Mouse (Mus musculus) heart, adult 11 months (tissue): ENCODE data around the gene Efna2.
"Not testable (repeated sequence)": the region's sequence is repeated elsewhere in the genome, so short reads cannot be mapped to it uniquely, and the experiment has no call there.

Source experiments
- DNase-seq: peaks from one replicate; pipeline ENCODE4 v3.0.0; 2022

Gene Efna2

GRCm38 (mm10) chr10:80194441-80194840 is 15.2 kb downstream of the Efna2 start:
- DNase-seq = no peak

- no peak for DNase-seq
Measured at GRCm38 (mm10) chr10:80196167-80196566, 16.9 kb downstream of the Efna2 start.

- no peak for DNase-seq
Measured at GRCm38 (mm10) chr10:80196778-80197581, 17.7 kb downstream of the Efna2 start.

- DNase-seq = peak; percentile 98
Measured at GRCm38 (mm10) chr10:80199440-80200008, 20.2 kb downstream of the Efna2 start.

GRCm38 (mm10) chr10:80200485-80200884 is 21.2 kb downstream of the Efna2 start:
- DNase-seq = no peak

- no peak for DNase-seq
Measured at GRCm38 (mm10) chr10:80204055-80204454, 24.8 kb downstream of the Efna2 start.

- DNase-seq = no peak
Measured at GRCm38 (mm10) chr10:80207201-80207600, 27.9 kb downstream of the Efna2 start.

- DNase-seq = no peak
Measured at GRCm38 (mm10) chr10:80207676-80208075, 28.4 kb downstream of the Efna2 start.

GRCm38 (mm10) chr10:80208248-80208647 is 29.0 kb downstream of the Efna2 start:
- no peak for DNase-seq

- DNase-seq = no peak
Measured at GRCm38 (mm10) chr10:80208841-80209371, 29.6 kb downstream of the Efna2 start.

GRCm38 (mm10) chr10:80211547-80212103 is 32.3 kb downstream of the Efna2 start:
- not testable (repeated sequence) for DNase-seq

GRCm38 (mm10) chr10:80215048-80215772 is 35.9 kb downstream of the Efna2 start:
- DNase-seq = no peak

GRCm38 (mm10) chr10:80220676-80221075 is 41.4 kb downstream of the Efna2 start:
- no peak for DNase-seq

GRCm38 (mm10) chr10:80223137-80223536 is 43.9 kb downstream of the Efna2 start:
- not testable (repeated sequence) for DNase-seq

- no peak for DNase-seq
Measured at GRCm38 (mm10) chr10:80226071-80226415, 46.8 kb downstream of the Efna2 start.

GRCm38 (mm10) chr10:80226416-80227165 is 47.3 kb downstream of the Efna2 start, which contains the start of gene Mum1:
TSS of gene Mum1 (plus strand) at chr10:80226434.
- peak; percentile 100 for DNase-seq

- DNase-seq = no peak
Measured at GRCm38 (mm10) chr10:80227166-80227539, 47.9 kb downstream of the Efna2 start.

- no peak for DNase-seq
Measured at GRCm38 (mm10) chr10:80227877-80228775, 48.8 kb downstream of the Efna2 start.

GRCm38 (mm10) chr10:80236145-80236825 is 57.0 kb downstream of the Efna2 start:
- no peak for DNase-seq

GRCm38 (mm10) chr10:80237020-80237419 is 57.7 kb downstream of the Efna2 start:
- no peak for DNase-seq

GRCm38 (mm10) chr10:80238306-80238705 is 59.0 kb downstream of the Efna2 start:
- no peak for DNase-seq
